Mouse (Mus musculus) retina, embryonic 14.5 days (tissue): ENCODE data around the gene Prkce.

Experiments used
- DNase-seq: peaks from one replicate; pipeline ENCODE4 v3.0.0-alpha.2; 2015; ENCODE audit warnings: low spot score

The Prkce gene

GRCm38 (mm10) chr17:86176722-86177121 lies 9.1 kb downstream of the Prkce start:
- no peak for DNase-seq

- no peak for DNase-seq
Observed at GRCm38 (mm10) chr17:86183788-86184187, 16.2 kb downstream of the Prkce start.

GRCm38 (mm10) chr17:86184552-86185209 lies 17.1 kb downstream of the Prkce start:
- DNase-seq = no peak

- no peak for DNase-seq
Observed at GRCm38 (mm10) chr17:86185584-86185983, 18.0 kb downstream of the Prkce start.

GRCm38 (mm10) chr17:86187777-86188176 lies 20.2 kb downstream of the Prkce start:
- no peak for DNase-seq

GRCm38 (mm10) chr17:86193979-86194378 lies 26.4 kb downstream of the Prkce start:
- DNase-seq = no peak

GRCm38 (mm10) chr17:86194921-86195320 lies 27.3 kb downstream of the Prkce start:
- no peak for DNase-seq

GRCm38 (mm10) chr17:86198496-86199465 lies 31.2 kb downstream of the Prkce start:
- no peak for DNase-seq

- no peak for DNase-seq
Observed at GRCm38 (mm10) chr17:86201981-86202380, 34.4 kb downstream of the Prkce start.

- no peak for DNase-seq
Observed at GRCm38 (mm10) chr17:86202972-86203371, 35.4 kb downstream of the Prkce start.

- no peak for DNase-seq
Observed at GRCm38 (mm10) chr17:86203531-86204450, 36.2 kb downstream of the Prkce start.

GRCm38 (mm10) chr17:86206289-86206688 lies 38.7 kb downstream of the Prkce start:
- DNase-seq = no peak

- no peak for DNase-seq
Observed at GRCm38 (mm10) chr17:86208057-86208820, 40.7 kb downstream of the Prkce start.

- DNase-seq = no peak
Observed at GRCm38 (mm10) chr17:86208821-86209186, 41.2 kb downstream of the Prkce start.

GRCm38 (mm10) chr17:86209680-86210251 lies 42.2 kb downstream of the Prkce start:
- DNase-seq = no peak

GRCm38 (mm10) chr17:86212204-86212603 lies 44.6 kb downstream of the Prkce start:
- no peak for DNase-seq

- no peak for DNase-seq
Observed at GRCm38 (mm10) chr17:86214285-86214684, 46.7 kb downstream of the Prkce start.

- no peak for DNase-seq
Observed at GRCm38 (mm10) chr17:86214741-86215140, 47.2 kb downstream of the Prkce start.

- no peak for DNase-seq
Observed at GRCm38 (mm10) chr17:86215771-86216170, 48.2 kb downstream of the Prkce start.

GRCm38 (mm10) chr17:86217468-86217867 lies 49.9 kb downstream of the Prkce start:
- DNase-seq = no peak

GRCm38 (mm10) chr17:86218553-86218952 lies 51.0 kb downstream of the Prkce start:
- DNase-seq = no peak
